Mouse (Mus musculus) CH12.LX (cell line): ENCODE results near the gene Kcnc2. TPM values are rescaled to one million over a fixed set of nuclear protein-coding genes. Genes with fewer than 3 reads are reported as not detected.

Source experiments
- DNase-seq: peaks from one replicate; pipeline ENCODE4 v3.0.0-alpha.2; 2013; ENCODE audit errors: extremely low read depth
- H3K27ac ChIP-seq: 2 replicates; pipeline ENCODE4 v1.5.1; 2012; ENCODE audit warnings: low read depth, mild to moderate bottlenecking, control low read depth, moderate library complexity; ENCODE audit not compliant: insufficient read depth
- H3K27me3 ChIP-seq: replicated peaks from 2 replicates; pipeline ENCODE3; 2012; ENCODE audit warnings: inconsistent platforms
- H3K36me3 ChIP-seq, 2 experiments: replicated peaks in 1 of 2; 2 replicates each; pipeline versions ENCODE3 to v1.6.1; 2012; ENCODE audit warnings: inconsistent platforms in 1 of 2, low read length in 1 of 2, mild to moderate bottlenecking in 1 of 2, mixed read lengths in 1 of 2, moderate library complexity in 1 of 2; ENCODE audit not compliant: control insufficient read depth in 1 of 2, insufficient read depth in 1 of 2
- H3K4me1 ChIP-seq, 2 experiments: 2 replicates each; pipeline ENCODE4 v1.6.1; 2012; ENCODE audit warnings: inconsistent platforms in 1 of 2, moderate library complexity in 1 of 2; ENCODE audit not compliant: insufficient read depth in 2 of 2, control insufficient read depth in 1 of 2
- H3K4me2 ChIP-seq: 2 replicates; pipeline ENCODE4 v1.6.1; 2012; ENCODE audit warnings: low read depth, mild to moderate bottlenecking, control low read depth; ENCODE audit not compliant: poor library complexity, insufficient read depth, severe bottlenecking
- H3K4me3 ChIP-seq, 3 experiments: fragments of 150-350 bp in 1 of 3; sonication (generic) in 1 of 3; replicated peaks in 1 of 3; 2 replicates each; pipeline versions ENCODE3 to v1.5.1; 2011 to 2012; ENCODE audit warnings: low read depth in 2 of 3, low read length in 2 of 3, mild to moderate bottlenecking in 2 of 3, moderate library complexity in 2 of 3, control low read depth in 1 of 3, improper control_type of control experiment in 1 of 3, inconsistent platforms in 1 of 3, mixed read lengths in 1 of 3; ENCODE audit not compliant: poor library complexity in 1 of 3
- H3K79me2 ChIP-seq: replicated peaks from 2 replicates; pipeline ENCODE4 v1.6.1; 2012; ENCODE audit warnings: mild to moderate bottlenecking, moderate library complexity; ENCODE audit not compliant: control insufficient read depth, poor library complexity, insufficient read depth, severe bottlenecking; ENCODE audit errors: extremely low read depth
- H3K9ac ChIP-seq: 2 replicates; pipeline ENCODE4 v1.6.1; 2012; ENCODE audit warnings: low read depth, mild to moderate bottlenecking, control low read depth, moderate library complexity; ENCODE audit not compliant: insufficient read depth
- H3K9me3 ChIP-seq: replicated peaks from 2 replicates; pipeline ENCODE3; 2012; ENCODE audit warnings: low read length, inconsistent platforms, mixed read lengths
- CHD1 ChIP-seq: IDR thresholded peaks from 2 replicates; pipeline ENCODE4 v1.6.1; 2012; ENCODE audit warnings: low read depth, low read length, improper control_type of control experiment, inconsistent platforms
- CHD2 ChIP-seq: IDR thresholded peaks from 2 replicates; pipeline ENCODE4 v1.6.1; 2011; ENCODE audit warnings: low read length, improper control_type of control experiment
- E2F4 ChIP-seq: IDR thresholded peaks from 2 replicates; pipeline ENCODE4 v1.6.1; 2011; ENCODE audit warnings: low read depth, low read length, improper control_type of control experiment; ENCODE audit not compliant: insufficient replicate concordance
- EP300 ChIP-seq: IDR thresholded peaks from 2 replicates; pipeline ENCODE4 v1.6.1; 2011; ENCODE audit warnings: low read length, improper control_type of control experiment
- IRF4 ChIP-seq: IDR thresholded peaks from 2 replicates; pipeline ENCODE4 v1.6.1; 2014; ENCODE audit warnings: low read depth, mild to moderate bottlenecking, inconsistent platforms, low read length, improper control_type of control experiment
- MAX ChIP-seq: IDR thresholded peaks from 2 replicates; pipeline ENCODE4 v1.6.1; 2011; ENCODE audit warnings: low read length, improper control_type of control experiment
- MAZ ChIP-seq: IDR thresholded peaks from 2 replicates; pipeline ENCODE4 v1.6.1; 2012; ENCODE audit warnings: low read depth, mild to moderate bottlenecking, inconsistent platforms, low read length, improper control_type of control experiment, moderate library complexity
- MEF2A ChIP-seq: IDR thresholded peaks from 2 replicates; pipeline ENCODE4 v1.6.1; 2014; ENCODE audit warnings: low read depth, mild to moderate bottlenecking, inconsistent platforms, low read length, improper control_type of control experiment, borderline replicate concordance
- MXI1 ChIP-seq: IDR thresholded peaks from 2 replicates; pipeline ENCODE4 v1.6.1; 2011; ENCODE audit warnings: mild to moderate bottlenecking, low read depth, low read length, improper control_type of control experiment
- NRF1 ChIP-seq: IDR thresholded peaks from 2 replicates; pipeline ENCODE4 v1.6.1; 2014; ENCODE audit warnings: low read depth, mild to moderate bottlenecking, inconsistent platforms, low read length, improper control_type of control experiment, moderate library complexity
- RCOR1 ChIP-seq: conservative IDR thresholded peaks from 2 replicates; pipeline ENCODE4 v1.6.1; 2012; ENCODE audit warnings: low read depth, mild to moderate bottlenecking, inconsistent platforms, low read length, improper control_type of control experiment
- SIN3A ChIP-seq: IDR thresholded peaks from 2 replicates; pipeline ENCODE4 v1.6.1; 2012; ENCODE audit warnings: low read length, improper control_type of control experiment, inconsistent platforms
- UBTF ChIP-seq: IDR thresholded peaks from 2 replicates; pipeline ENCODE4 v1.6.1; 2012; ENCODE audit warnings: low read depth, mild to moderate bottlenecking, inconsistent platforms, low read length, improper control_type of control experiment, moderate library complexity
- USF1 ChIP-seq: IDR thresholded peaks from 2 replicates; pipeline ENCODE4 v1.6.1; 2014; ENCODE audit warnings: low read depth, mild to moderate bottlenecking, inconsistent platforms, low read length, improper control_type of control experiment
- ZKSCAN1 ChIP-seq: IDR thresholded peaks from 2 replicates; pipeline ENCODE4 v1.6.1; 2012; ENCODE audit warnings: low read depth, inconsistent platforms, low read length, improper control_type of control experiment, borderline replicate concordance
- ZMIZ1 ChIP-seq: IDR thresholded peaks from 2 replicates; pipeline ENCODE4 v1.6.1; 2012; ENCODE audit warnings: low read depth, mild to moderate bottlenecking, inconsistent platforms, low read length, improper control_type of control experiment
- ZNF384 ChIP-seq: IDR thresholded peaks from 2 replicates; pipeline ENCODE4 v1.6.1; 2012; ENCODE audit warnings: low read depth, low read length, improper control_type of control experiment, inconsistent platforms
- dilution Hi-C: fragments of 300-500 bp; cut with MboI; formaldehyde crosslinking; loops from 2 replicates; pipeline ENCODE4 v1.14.3; 2020; ENCODE audit warnings: low sequenced_read_pairs; ENCODE audit not compliant: extremely low pct_unique_long_range_greater_than_20kb, extremely low pct_ligation_motif_present
- in situ Hi-C: fragments of 300-500 bp; cut with MboI; formaldehyde crosslinking; loops from 3 replicates; pipeline ENCODE4 v1.14.3; 2019; ENCODE audit warnings: low sequenced_read_pairs, low pct_ligation_motif_present, low pct_unique_long_range_greater_than_20kb, mixed read lengths
- polyA plus RNA-seq: library from polyadenylated mRNA; unstranded; fragments of >175 nt; gene quantifications from 2 replicates; pipeline ENCODE4 v1.2.1, GENCODE M21; 2012; ENCODE audit warnings: low read depth; ENCODE audit not compliant: insufficient read length
- total RNA-seq, 2 experiments: library from RNA; depleted of rRNA; stranded (reverse); fragments of 300-350 nt in 1 of 2; fragments of >200 nt in 1 of 2; gene quantifications; 2 replicates each; pipeline ENCODE4 v1.2.3; 2012 to 2014

Kcnc2 gene
- total and polyA plus RNA-seq, 3 experiments = not detected

DNA sequence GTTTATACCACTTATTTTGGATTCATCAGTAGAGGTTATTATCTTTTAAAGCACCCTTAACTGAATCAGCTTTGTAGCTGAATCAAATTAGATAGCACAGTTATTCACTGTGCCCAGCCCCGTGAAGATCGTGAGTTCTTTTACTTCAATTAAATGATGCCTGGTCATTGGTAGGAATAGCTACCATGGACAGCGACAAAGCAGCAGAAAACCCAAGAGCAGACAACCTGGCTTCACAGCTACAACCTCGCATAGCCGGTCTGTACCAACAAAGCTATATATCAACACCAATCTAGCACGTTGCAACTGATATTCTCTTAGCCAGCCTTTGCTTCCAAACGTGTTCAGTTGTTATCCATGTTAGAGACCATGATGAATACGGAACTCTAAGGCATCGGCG lies 152.4 kb downstream of the Kcnc2 start:
- dilution Hi-C loops (no loop called here), in situ Hi-C loops (no loop called here)
- H3K36me3 ChIP-seq = no peaks in the 10 kb centered on the region
- TF ChIP-seq USF1 (no peak), ZNF384 (no peak), IRF4 (no peak), MAX (no peak), ZKSCAN1 (no peak), ZMIZ1 (no peak), SIN3A (no peak), RCOR1 (no peak), MEF2A (no peak), EP300 (no peak), NRF1 (no peak), E2F4 (no peak), CHD2 (no peak), MAZ (no peak)
- no peak overlapping the region for H3K9ac ChIP-seq
- H3K4me1 ChIP-seq = no peaks in the 10 kb centered on the region
- no peaks in the 10 kb centered on the region for H3K27me3 ChIP-seq
- no peak overlapping the region for H3K27ac ChIP-seq
- H3K9me3 ChIP-seq = no peaks in the 10 kb centered on the region
- no peak overlapping the region for H3K4me3 ChIP-seq
- H3K4me2 ChIP-seq = no peak overlapping the region
- no peaks in the 10 kb centered on the region for H3K79me2 ChIP-seq
- DNase-seq = no peak

DNA sequence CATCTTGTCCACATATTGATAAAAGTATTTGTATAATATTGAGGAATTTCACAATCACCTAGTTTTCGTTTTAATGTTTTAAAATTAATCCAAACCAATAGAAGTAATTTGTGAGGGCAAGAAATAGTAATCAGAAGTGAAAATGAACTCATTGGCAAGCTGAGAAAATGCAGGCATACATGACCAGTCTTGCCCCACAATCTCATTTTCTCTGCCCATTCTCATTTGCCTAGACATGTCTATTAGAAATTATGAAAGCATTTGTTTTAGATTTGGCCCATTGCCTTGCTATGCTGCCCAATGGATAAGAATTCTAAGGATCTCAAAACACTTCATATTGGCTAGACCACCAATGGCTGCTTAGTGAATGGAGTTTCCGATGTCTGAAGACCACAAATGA lies 166.0 kb downstream of the Kcnc2 start:
- Histone ChIP-seq H3K36me3 (no peaks in the 10 kb centered on the region), H3K9me3 (no peaks in the 10 kb centered on the region)
- in situ Hi-C loops = no loop called here
- TF ChIP-seq ZNF384 (no peak), CHD1 (peak; percentile 91; the same call in 1 of the 2 replicates), MEF2A (no peak), EP300 (0 out of 2 replicates have a peak, but pooled peaks have one; percentile 56), ZMIZ1 (no peak), UBTF (no peak), MXI1 (no peak)
- TF ChIP-seq, all 38 proteins: peak for 2
- peaks cover 2 to 12% of the 10 kb centered on the region in 2 experiments; a peak in 1 of 4 replicates for H3K4me1 ChIP-seq
- H3K9ac ChIP-seq = no peak overlapping the region
- peak overlapping the region; percentile 67 for H3K4me2 ChIP-seq
- DNase-seq = no peak
- no peak overlapping the region for H3K27ac ChIP-seq
- H3K4me3 ChIP-seq = no peak overlapping the region
- dilution Hi-C loops = no loop called here
- H3K27me3 ChIP-seq = no peaks in the 10 kb centered on the region
- no peaks in the 10 kb centered on the region for H3K79me2 ChIP-seq
